Mouse (Mus musculus) heart, embryonic 13.5 days (tissue): ENCODE results near the gene Dhrs11. TPM values are rescaled to one million over a fixed set of nuclear protein-coding genes. Genes with fewer than 3 reads are reported as not detected.

Source experiments
- ATAC-seq: fragments of 200-750 bp; cut with Nextera tagmentation; 2 replicates; pipeline ENCODE4 v1.8.0; 2017; ENCODE audit warnings: moderate TSS enrichment; ENCODE audit not compliant: insufficient number of reproducible peaks, low FRiP score, low TSS enrichment; ENCODE audit errors: extremely low read depth
- H3K27ac ChIP-seq: fragments of 300-500 bp; sonication (generic); replicated peaks from 2 replicates; pipeline ENCODE4 v1.5.1; 2015; ENCODE audit warnings: moderate library complexity, mild to moderate bottlenecking, inconsistent platforms
- H3K27me3 ChIP-seq: fragments of 300-500 bp; sonication (generic); replicated peaks from 2 replicates; pipeline ENCODE4 v1.6.1; 2015; ENCODE audit warnings: mild to moderate bottlenecking, inconsistent platforms
- H3K36me3 ChIP-seq: fragments of 300-500 bp; sonication (generic); 2 replicates; pipeline ENCODE4 v1.6.1; 2015; ENCODE audit warnings: mild to moderate bottlenecking, inconsistent platforms
- H3K4me1 ChIP-seq: fragments of 300-500 bp; sonication (generic); 2 replicates; pipeline ENCODE4 v1.6.1; 2015; ENCODE audit warnings: inconsistent platforms
- H3K4me2 ChIP-seq: fragments of 300-500 bp; sonication (generic); 2 replicates; pipeline ENCODE4 v1.6.1; 2015; ENCODE audit warnings: inconsistent platforms, mild to moderate bottlenecking, moderate library complexity
- H3K4me3 ChIP-seq: fragments of 300-500 bp; sonication (generic); 2 replicates; pipeline ENCODE4 v1.5.1; 2015; ENCODE audit warnings: moderate library complexity, mild to moderate bottlenecking, inconsistent platforms
- H3K9ac ChIP-seq: fragments of 300-500 bp; sonication (generic); 2 replicates; pipeline ENCODE4 v1.6.1; 2015; ENCODE audit warnings: inconsistent platforms, mild to moderate bottlenecking, moderate library complexity
- H3K9me3 ChIP-seq: fragments of 300-500 bp; sonication (generic); 2 replicates; pipeline ENCODE4 v1.6.1; 2016; ENCODE audit warnings: inconsistent platforms
- WGBS: fragments of 180-500 bp; shearing (Covaris S2); methylation state at CpG from one replicate; pipeline ENCODE4 v1.1.7; 2015; ENCODE audit warnings: mixed read lengths; 5-methylcytosine and 5-hydroxymethylcytosine counted together
- polyA plus RNA-seq: library from polyadenylated mRNA; unstranded; fragments of >200 nt; fragmentation: Nextera tagmentation; extraction: Ambion mirVana; gene quantifications from 2 replicates; pipeline ENCODE4 v1.2.1, GENCODE M21; 2015

Dhrs11 gene
- polyA plus RNA-seq, 1 experiment from 2014 or later = 31.6 TPM

GRCm38 (mm10) chr11:84821131-84821770 lies 7.5 kb downstream of the Dhrs11 start:
- WGBS = 87% methylated on average over 9 of the region's 9 CpGs
- no peak for ATAC-seq

DNA sequence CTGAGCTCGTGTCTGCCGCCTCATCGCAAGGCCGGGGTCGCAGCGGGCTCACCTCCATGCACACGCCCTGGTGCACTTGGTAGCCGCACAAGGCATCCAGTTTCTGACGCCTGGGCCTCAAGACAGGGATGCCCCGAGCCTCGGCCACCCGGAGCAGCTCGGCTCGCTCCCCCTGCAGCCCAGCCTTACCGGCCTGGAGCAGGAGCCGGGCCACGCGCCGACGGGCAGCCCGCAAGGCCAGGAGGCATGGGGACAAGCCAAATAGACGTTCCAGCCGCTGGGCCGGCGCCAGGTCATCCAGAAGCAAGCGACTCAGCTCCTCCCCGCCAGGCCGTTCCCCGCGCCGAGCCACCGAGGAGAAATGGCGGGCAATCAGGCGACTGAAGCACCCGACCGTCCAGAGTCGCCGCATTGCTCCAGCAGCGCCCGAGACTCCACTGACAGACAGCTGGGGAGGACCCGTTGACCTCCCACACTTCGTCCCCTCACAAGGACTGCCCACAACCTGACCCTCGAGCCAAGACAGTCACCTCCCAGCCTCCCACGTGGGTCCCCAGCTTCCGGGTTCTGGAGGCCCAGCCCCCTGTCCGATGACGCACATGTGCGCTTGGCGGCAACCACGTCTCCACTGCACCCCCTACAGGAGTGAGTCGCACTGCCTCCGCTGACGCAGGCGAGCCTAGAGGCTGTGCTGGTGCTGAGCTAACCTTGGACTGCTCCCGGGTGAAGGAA lies 9.7 kb downstream of the Dhrs11 start, which contains the start of gene Mrm1:
Gene Mrm1 (minus strand): TSS at position 555 of the 732 bp plus-strand sequence.
- H3K27me3 ChIP-seq = peaks cover 22% of the 10 kb centered on the region
- H3K4me1 ChIP-seq = peaks cover 50% of the 10 kb centered on the region
- peaks cover 22% of the 10 kb centered on the region for H3K36me3 ChIP-seq
- H3K9ac ChIP-seq = peak within 1 kb of the TSS; percentile 88
- peak within 1 kb of the TSS; percentile 76 for H3K4me3 ChIP-seq
- H3K4me2 ChIP-seq = peak within 1 kb of the TSS; percentile 98
- H3K27ac ChIP-seq = peak within 1 kb of the TSS; percentile 89
- no peaks in the 10 kb centered on the region for H3K9me3 ChIP-seq
- ATAC-seq = peak; percentile 65
- under 1% methylated on average over 55 of the region's 55 CpGs for WGBS

More at GRCm38 (mm10) chr11:84821131-84821770, 7.5 kb downstream of the Dhrs11 start:
- peak overlapping the region; percentile 12; the same call in 1 of the 2 replicates for H3K9ac ChIP-seq
- peaks cover 31% of the 10 kb centered on the region for H3K36me3 ChIP-seq
- H3K4me1 ChIP-seq = peaks cover 71% of the 10 kb centered on the region
- H3K4me2 ChIP-seq = peak overlapping the region; percentile 83; the same call in 1 of the 2 replicates
- no peak overlapping the region for H3K27ac ChIP-seq
- H3K27me3 ChIP-seq = peaks cover 31% of the 10 kb centered on the region
- no peaks in the 10 kb centered on the region for H3K9me3 ChIP-seq
- H3K4me3 ChIP-seq = no peak overlapping the region

DNA sequence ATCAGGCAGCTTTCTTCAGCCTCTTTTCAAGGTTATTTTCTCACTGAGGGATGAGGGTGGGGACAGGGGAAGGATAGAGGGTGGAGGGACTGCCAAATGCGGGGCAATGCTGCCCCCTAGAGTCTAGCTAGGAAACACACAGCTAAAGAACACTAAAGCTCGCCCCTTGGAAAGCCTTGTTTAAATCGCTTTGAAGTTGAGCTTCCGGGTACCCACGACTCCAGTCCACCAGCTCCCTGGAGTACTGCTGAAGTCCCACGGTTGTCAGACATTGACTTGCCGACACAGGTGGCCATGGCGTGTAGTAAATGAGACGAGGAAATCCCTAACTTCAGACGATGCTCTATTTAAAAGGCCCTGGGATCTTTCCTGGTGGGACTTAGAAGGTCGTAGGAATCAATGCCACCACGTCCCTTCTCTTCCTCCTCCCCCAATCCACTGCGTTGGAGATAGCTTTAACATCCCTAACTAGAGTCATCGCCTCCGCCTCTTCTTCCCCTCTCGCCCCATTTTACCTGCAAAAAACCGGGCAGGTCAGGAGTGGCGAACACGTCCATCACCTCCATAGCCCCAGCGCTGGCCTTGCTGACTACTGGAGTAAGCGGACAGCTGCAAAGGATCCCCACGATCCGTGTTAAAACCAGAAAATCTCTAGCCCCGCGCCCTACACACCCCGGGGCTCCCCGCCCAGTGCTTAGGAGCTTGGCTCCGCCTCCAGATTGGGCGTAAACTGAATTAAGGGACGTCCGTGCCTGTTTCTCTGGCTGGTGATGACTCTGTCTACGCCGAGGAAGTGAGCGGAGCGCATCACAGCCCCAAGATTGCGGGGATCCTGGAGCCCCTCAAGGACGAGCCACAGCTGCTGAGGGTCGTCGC lies 10.5 kb downstream of the Dhrs11 start:
- H3K27me3 ChIP-seq = peaks cover 22% of the 10 kb centered on the region
- H3K36me3 ChIP-seq = peaks cover 25% of the 10 kb centered on the region
- peak overlapping the region; percentile 76 for H3K4me3 ChIP-seq
- H3K27ac ChIP-seq = peak overlapping the region; percentile 89
- peak overlapping the region; percentile 88 for H3K9ac ChIP-seq
- under 1% methylated on average over 39 of the region's 39 CpGs for WGBS
- H3K4me2 ChIP-seq = peak overlapping the region; percentile 98
- H3K9me3 ChIP-seq = no peaks in the 10 kb centered on the region
- no peak for ATAC-seq
- peaks cover 46% of the 10 kb centered on the region for H3K4me1 ChIP-seq

DNA sequence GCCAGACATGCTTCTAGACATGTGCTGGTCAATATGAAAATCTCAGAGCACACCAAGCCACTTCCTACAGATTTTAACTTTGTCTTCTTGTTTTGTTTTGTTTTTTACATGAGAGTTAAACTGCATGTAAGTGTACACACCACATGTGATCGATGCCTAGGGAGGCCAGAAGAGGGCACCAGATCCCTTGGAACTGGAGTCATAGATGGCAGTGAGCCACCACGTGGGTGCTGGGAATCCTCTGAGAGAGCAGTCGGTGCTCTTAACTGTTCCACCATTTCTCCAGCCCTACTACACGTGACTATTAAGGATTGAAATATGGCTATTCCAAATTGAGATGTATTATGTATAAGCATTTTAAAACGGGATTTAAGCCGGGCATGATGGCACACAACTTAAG lies 11.4 kb downstream of the Dhrs11 start:
- no peaks in the 10 kb centered on the region for H3K9me3 ChIP-seq
- H3K27me3 ChIP-seq = peaks cover 22% of the 10 kb centered on the region
- H3K4me3 ChIP-seq = no peak overlapping the region
- H3K9ac ChIP-seq = no peak overlapping the region
- no peak overlapping the region for H3K27ac ChIP-seq
- peaks cover 37% of the 10 kb centered on the region for H3K4me1 ChIP-seq
- H3K36me3 ChIP-seq = peaks cover 34% of the 10 kb centered on the region
- H3K4me2 ChIP-seq = no peak overlapping the region
- no peak for ATAC-seq
- 82% methylated on average over 6 of the region's 6 CpGs for WGBS

- no peak for ATAC-seq
- Histone ChIP-seq H3K27me3 (peaks cover 3% of the 10 kb centered on the region), H3K27ac (no peak overlapping the region), H3K9me3 (no peaks in the 10 kb centered on the region), H3K9ac (peak overlapping the region; percentile 4; the same call in 1 of the 2 replicates), H3K36me3 (peaks cover 22% of the 10 kb centered on the region), H3K4me3 (no peak overlapping the region), H3K4me1 (peaks cover 14% of the 10 kb centered on the region), H3K4me2 (no peak overlapping the region)
- WGBS = 57% methylated on average over 13 of the region's 13 CpGs
Measured at GRCm38 (mm10) chr11:84813724-84814510, 14.9 kb downstream of the Dhrs11 start.

- 83% methylated on average over 4 of the region's 4 CpGs for WGBS
- Histone ChIP-seq H3K9me3 (no peaks in the 10 kb centered on the region), H3K4me1 (no peaks in the 10 kb centered on the region), H3K4me2 (no peak overlapping the region), H3K36me3 (no peaks in the 10 kb centered on the region), H3K27me3 (peaks cover 31% of the 10 kb centered on the region), H3K4me3 (no peak overlapping the region), H3K27ac (no peak overlapping the region), H3K9ac (no peak overlapping the region)
- ATAC-seq = no peak
Measured at GRCm38 (mm10) chr11:84804373-84804772, 24.4 kb downstream of the Dhrs11 start.

- Histone ChIP-seq H3K4me1 (no peaks in the 10 kb centered on the region), H3K9me3 (no peaks in the 10 kb centered on the region), H3K4me2 (no peak overlapping the region), H3K27me3 (peaks cover 23% of the 10 kb centered on the region), H3K9ac (no peak overlapping the region), H3K27ac (no peak overlapping the region), H3K36me3 (no peaks in the 10 kb centered on the region), H3K4me3 (no peak overlapping the region)
- ATAC-seq = no peak
- 16% methylated on average over 21 of the region's 21 CpGs for WGBS
Measured at GRCm38 (mm10) chr11:84797627-84798353, 31.0 kb downstream of the Dhrs11 start.

DNA sequence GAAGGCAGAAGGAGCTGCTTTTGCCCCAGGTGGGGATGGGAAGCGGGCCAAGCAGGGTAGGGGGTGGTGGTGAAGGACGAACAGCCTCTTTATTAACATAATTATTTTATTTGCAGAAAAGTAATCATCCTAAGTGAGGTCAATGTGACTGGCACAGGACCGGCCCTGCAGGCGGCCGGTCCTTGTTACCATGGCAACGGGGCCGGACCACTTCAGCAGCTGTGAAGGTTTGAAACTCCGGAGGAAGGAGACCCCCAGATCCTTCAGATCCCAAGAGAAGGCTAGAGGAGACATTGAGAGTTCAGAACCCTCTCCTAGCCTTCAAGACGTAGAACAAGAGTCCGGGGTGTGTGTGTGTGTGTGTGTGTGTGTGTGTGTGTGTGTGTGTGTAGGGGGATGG lies 31.8 kb downstream of the Dhrs11 start:
- Histone ChIP-seq H3K27ac (no peak overlapping the region), H3K4me3 (no peak overlapping the region), H3K27me3 (peaks cover 20% of the 10 kb centered on the region), H3K9me3 (no peaks in the 10 kb centered on the region), H3K4me1 (no peaks in the 10 kb centered on the region), H3K9ac (no peak overlapping the region), H3K4me2 (no peak overlapping the region), H3K36me3 (no peaks in the 10 kb centered on the region)
- ATAC-seq = no peak
- 46% methylated on average over 10 of the region's 10 CpGs for WGBS

- no peaks in the 10 kb centered on the region for H3K36me3 ChIP-seq
- H3K4me3 ChIP-seq = 0 out of 2 replicates have a peak overlapping the region, but pooled peaks have one; percentile 7
- H3K4me2 ChIP-seq = peak overlapping the region; percentile 47
- peaks cover 26% of the 10 kb centered on the region for H3K27me3 ChIP-seq
- no peak overlapping the region for H3K27ac ChIP-seq
- no peaks in the 10 kb centered on the region for H3K4me1 ChIP-seq
- no peak for ATAC-seq
- H3K9me3 ChIP-seq = no peaks in the 10 kb centered on the region
- H3K9ac ChIP-seq = no peak overlapping the region
- 11% methylated on average over 17 of the region's 17 CpGs for WGBS
Measured at GRCm38 (mm10) chr11:84794496-84795113, 34.2 kb downstream of the Dhrs11 start.

DNA sequence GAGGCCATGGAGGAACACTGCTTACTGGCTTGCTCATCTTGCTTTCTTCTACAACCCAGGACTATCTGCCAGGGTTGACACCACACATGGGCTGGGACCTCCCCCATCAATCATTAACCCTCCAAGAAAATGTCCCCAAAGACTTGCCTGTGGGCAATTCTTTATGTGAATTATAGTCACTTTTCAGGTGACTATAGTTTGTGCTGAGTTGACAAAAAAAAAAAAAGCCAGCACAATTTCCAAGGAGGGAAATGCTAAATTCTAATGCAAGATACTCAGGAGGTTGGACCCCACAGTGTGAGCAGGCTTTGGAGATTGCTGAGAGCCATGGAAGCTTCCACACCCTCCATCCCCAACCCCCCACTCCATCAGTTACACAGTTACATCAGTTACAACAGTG lies 35.2 kb downstream of the Dhrs11 start:
- Histone ChIP-seq H3K27me3 (peaks cover 34% of the 10 kb centered on the region), H3K4me1 (no peaks in the 10 kb centered on the region), H3K4me2 (no peak overlapping the region), H3K27ac (no peak overlapping the region), H3K9me3 (no peaks in the 10 kb centered on the region), H3K36me3 (no peaks in the 10 kb centered on the region), H3K4me3 (no peak overlapping the region), H3K9ac (no peak overlapping the region)
- ATAC-seq = no peak
